Mouse (Mus musculus) lung, postnatal 0 days (tissue): ENCODE results near the gene Abhd14b.

Experiments
- CTCF ChIP-seq: IDR thresholded peaks from 2 replicates; pipeline ENCODE4 v1.5.1; 2016; ENCODE audit warnings: antibody characterized with exemption, mild to moderate bottlenecking
- EP300 ChIP-seq: IDR thresholded peaks from 2 replicates; pipeline ENCODE4 v1.6.1; 2016; ENCODE audit warnings: antibody characterized with exemption, mild to moderate bottlenecking, control low read depth

DNA sequence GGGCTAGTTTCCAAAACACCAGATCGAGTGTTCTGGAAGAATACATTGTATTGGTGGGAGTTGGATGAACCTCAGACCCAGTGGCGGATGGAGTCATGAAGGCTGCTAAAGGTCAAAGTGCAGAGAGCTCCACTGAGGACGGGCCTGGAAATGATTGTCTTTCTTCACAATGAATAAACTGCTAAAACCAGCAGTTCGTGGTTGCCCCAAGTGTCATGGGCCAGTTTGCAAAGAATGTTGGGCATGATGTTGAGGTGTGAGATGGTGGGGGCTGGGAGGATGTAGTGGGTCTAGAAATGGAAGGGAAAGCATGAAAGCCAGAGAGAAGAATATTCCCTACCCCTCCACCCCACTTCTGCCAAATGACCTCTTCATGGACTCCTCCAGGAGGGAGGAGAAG lies 2.4 kb upstream of the Abhd14b start:
- TF ChIP-seq CTCF, result no peak
- TF ChIP-seq EP300, result no peak
